Mouse (Mus musculus): ENCODE data around the gene Fdx1. TPM values are rescaled to one million over a fixed set of nuclear protein-coding genes. Genes with fewer than 3 reads are reported as not detected.

Gene Fdx1
- total and polyA plus RNA-seq, 3 experiments: 41.6 to 69.2 (median 51.1) TPM

GRCm38 (mm10) chr9:52003501-52003900 lies 40.1 kb upstream of the Fdx1 start:
- dilution Hi-C loops (cut with MboI; ENCODE audit: extremely low pct_ligation_motif_present, extremely low pct_unique_long_range_greater_than_20kb, low sequenced_read_pairs) (no loop called here), in situ Hi-C loops (cut with MboI; ENCODE audit: low pct_ligation_motif_present, low pct_unique_long_range_greater_than_20kb, low sequenced_read_pairs) (no loop called here)
- H3K36me3 ChIP-seq (replicated peaks in 1 of 2; ENCODE audit: control insufficient read depth in 1 of 2, insufficient read depth in 1 of 2, low read length in 1 of 2): no peaks in the 10 kb centered on the region
- no peak for DNase-seq (ENCODE audit: extremely low read depth)
- TF ChIP-seq MXI1 (IDR thresholded peaks at IDR 0.05; ENCODE audit: low read depth, low read length): no peak
- TF ChIP-seq CHD2 (IDR thresholded peaks at IDR 0.05; ENCODE audit: low read length): no peak
- TF ChIP-seq POLR2AphosphoS2 (IDR thresholded peaks at IDR 0.05; ENCODE audit: low read depth, low read length): no peak
- no peak for TF ChIP-seq KAT2A (IDR thresholded peaks at IDR 0.05; ENCODE audit: insufficient replicate concordance, low read length)
- no peak for TF ChIP-seq MEF2A (IDR thresholded peaks at IDR 0.05; ENCODE audit: borderline replicate concordance, low read depth, low read length)
- TF ChIP-seq ZKSCAN1 (IDR thresholded peaks at IDR 0.05; ENCODE audit: borderline replicate concordance, low read depth, low read length): no peak
- TF ChIP-seq SIN3A (IDR thresholded peaks at IDR 0.05; ENCODE audit: low read length): no peak
- TF ChIP-seq MAX (IDR thresholded peaks at IDR 0.05; ENCODE audit: low read length): no peak
- TF ChIP-seq EP300 (IDR thresholded peaks at IDR 0.05; ENCODE audit: low read length): no peak
- TF ChIP-seq MAZ (IDR thresholded peaks at IDR 0.05; ENCODE audit: low read depth, low read length): no peak
- TF ChIP-seq MAFK (IDR thresholded peaks at IDR 0.05; ENCODE audit: insufficient replicate concordance, low read length): no peak
- no peak for TF ChIP-seq MYC (IDR thresholded peaks at IDR 0.05; ENCODE audit: low read depth, low read length)
- TF ChIP-seq GABPA (IDR thresholded peaks at IDR 0.05; ENCODE audit: insufficient replicate concordance, low read depth, low read length): no peak
- no peak for TF ChIP-seq UBTF (IDR thresholded peaks at IDR 0.05; ENCODE audit: low read depth, low read length)
- no peak for TF ChIP-seq ZMIZ1 (IDR thresholded peaks at IDR 0.05; ENCODE audit: low read depth, low read length)
- TF ChIP-seq ZC3H11A (IDR thresholded peaks at IDR 0.05; ENCODE audit: low read depth, low read length): no peak
- TF ChIP-seq IRF4 (IDR thresholded peaks at IDR 0.05; ENCODE audit: low read depth, low read length): no peak
- no peak for TF ChIP-seq POLR2A (IDR thresholded peaks at IDR 0.05; ENCODE audit: low read depth, low read length)
- no peak for TF ChIP-seq HCFC1 (IDR thresholded peaks at IDR 0.05; ENCODE audit: low read depth, low read length)
- TF ChIP-seq TCF12 (IDR thresholded peaks at IDR 0.05; ENCODE audit: low read depth, low read length): no peak
- H3K27ac ChIP-seq (ENCODE audit: insufficient read depth, low read depth): no peak overlapping the region
- H3K4me3 ChIP-seq (replicated peaks in 1 of 3; ENCODE audit: low read depth in 2 of 3, low read length in 2 of 3, poor library complexity in 1 of 3): no peak overlapping the region
- peaks cover 3% of the 10 kb centered on the region for H3K27me3 ChIP-seq (replicated peaks)
- H3K9ac ChIP-seq (ENCODE audit: insufficient read depth, low read depth): no peak overlapping the region
- H3K4me2 ChIP-seq (ENCODE audit: insufficient read depth, low read depth, poor library complexity, severe bottlenecking): no peak overlapping the region
- H3K9me3 ChIP-seq (replicated peaks; ENCODE audit: low read length): no peaks in the 10 kb centered on the region
- H3K4me1 ChIP-seq (ENCODE audit: control insufficient read depth in 1 of 2, insufficient read depth in 2 of 2): no peaks in the 10 kb centered on the region
- H3K79me2 ChIP-seq (replicated peaks; ENCODE audit: control insufficient read depth, extremely low read depth, insufficient read depth, poor library complexity, severe bottlenecking): no peaks in the 10 kb centered on the region

GRCm38 (mm10) chr9:51995331-51996099 lies 32.2 kb upstream of the Fdx1 start:
- Histone ChIP-seq H3K9me3 (replicated peaks; ENCODE audit: low read length) (no peaks in the 10 kb centered on the region), H3K36me3 (replicated peaks in 1 of 2; ENCODE audit: control insufficient read depth in 1 of 2, insufficient read depth in 1 of 2, low read length in 1 of 2) (no peaks in the 10 kb centered on the region), H3K27ac (ENCODE audit: insufficient read depth, low read depth) (no peak overlapping the region), H3K9ac (ENCODE audit: insufficient read depth, low read depth) (no peak overlapping the region), H3K27me3 (replicated peaks) (no peaks in the 10 kb centered on the region), H3K4me3 (replicated peaks in 1 of 3; ENCODE audit: low read depth in 2 of 3, low read length in 2 of 3, poor library complexity in 1 of 3) (no peak overlapping the region), H3K4me2 (ENCODE audit: insufficient read depth, low read depth, poor library complexity, severe bottlenecking) (no peak overlapping the region), H3K4me1 (ENCODE audit: control insufficient read depth in 1 of 2, insufficient read depth in 2 of 2) (no peaks in the 10 kb centered on the region), H3K79me2 (replicated peaks; ENCODE audit: control insufficient read depth, extremely low read depth, insufficient read depth, poor library complexity, severe bottlenecking) (no peaks in the 10 kb centered on the region)
- dilution Hi-C loops (cut with MboI; ENCODE audit: extremely low pct_ligation_motif_present, extremely low pct_unique_long_range_greater_than_20kb, low sequenced_read_pairs) (no loop called here), in situ Hi-C loops (cut with MboI; ENCODE audit: low pct_ligation_motif_present, low pct_unique_long_range_greater_than_20kb, low sequenced_read_pairs) (loop anchor here (10.0 to 25.0 kb wide), 2 partner anchors 289 to 367 kb away; no protein-coding TSS in a partner anchor)
- no peak for DNase-seq (ENCODE audit: extremely low read depth)
- TF ChIP-seq ZNF384 (IDR thresholded peaks at IDR 0.05; ENCODE audit: low read depth, low read length): no peak
- no peak for TF ChIP-seq CTCF (conservative IDR thresholded peaks at IDR 0.05 in 1 of 2, IDR thresholded peaks at IDR 0.05 in 1 of 2; ENCODE audit: low read depth in 2 of 2, low read length in 2 of 2)
- no peak for TF ChIP-seq SMC3 (IDR thresholded peaks at IDR 0.05; ENCODE audit: low read depth, low read length)

Data from CH12.LX (cell line).